Mouse (Mus musculus): ENCODE measurements around the gene Ap4b1. TPM values are rescaled to one million over a fixed set of nuclear protein-coding genes. Genes with fewer than 3 reads are reported as not detected.
"Not testable (repeated sequence)": the region's sequence is repeated elsewhere in the genome, so short reads cannot be mapped to it uniquely, and the experiment has no call there.

The Ap4b1 gene
- polyA plus RNA-seq, 1 experiment from 2014 or later, result 22.8 TPM

- Histone ChIP-seq H3K4me2 (peak overlapping the region; percentile 88; the same call in 1 of the 2 replicates), H3K4me3 (ENCODE audit: low read depth, low read length) (peak overlapping the region; percentile 91; the same call in 1 of the 2 replicates)
- not testable (repeated sequence) for ATAC-seq (ENCODE audit: low FRiP score); H3K36me3 ChIP-seq (ENCODE audit: control insufficient read depth, insufficient read depth, low read length); H3K9ac ChIP-seq (ENCODE audit: low read length); H3K4me1 ChIP-seq (ENCODE audit: control insufficient read depth, insufficient read depth, low read length); DNase-seq (ENCODE audit: low spot score, missing footprints); H3K27ac ChIP-seq (ENCODE audit: low read depth, low read length); H3K27me3 ChIP-seq (ENCODE audit: control insufficient read depth, insufficient read depth, low read length); H3K9me3 ChIP-seq (ENCODE audit: control insufficient read depth, low read length)
- 79% methylated on average over 5 of the region's 5 CpGs for WGBS
These were observed 17.3 kb upstream of the Ap4b1 start for GRCm38 (mm10) chr3:103792111-103792406.

GRCm38 (mm10) chr3:103792566-103792965 is 16.8 kb upstream of the Ap4b1 start:
- 74% methylated on average over 1 of the region's 1 CpGs for WGBS
- no peaks in the 10 kb centered on the region for H3K36me3 ChIP-seq (ENCODE audit: control insufficient read depth, insufficient read depth, low read length)
- ATAC-seq (ENCODE audit: low FRiP score) (no peak), DNase-seq (ENCODE audit: low spot score, missing footprints) (no peak)
- H3K9ac ChIP-seq (ENCODE audit: low read length), result no peak overlapping the region
- H3K27me3 ChIP-seq (ENCODE audit: control insufficient read depth, insufficient read depth, low read length), result no peaks in the 10 kb centered on the region
- H3K27ac ChIP-seq (ENCODE audit: low read depth, low read length), result no peak overlapping the region
- no peaks in the 10 kb centered on the region for H3K9me3 ChIP-seq (ENCODE audit: control insufficient read depth, low read length)
- no peak overlapping the region for H3K4me2 ChIP-seq
- H3K4me3 ChIP-seq (ENCODE audit: low read depth, low read length), result no peak overlapping the region
- H3K4me1 ChIP-seq (ENCODE audit: control insufficient read depth, insufficient read depth, low read length), result peaks cover 9% of the 10 kb centered on the region

- no peak for ATAC-seq (ENCODE audit: low FRiP score)
- Histone ChIP-seq H3K4me1 (ENCODE audit: control insufficient read depth, insufficient read depth, low read length) (0 out of 2 replicates have a peak, but pooled peaks cover 3% of the 10 kb centered on the region), H3K27me3 (ENCODE audit: control insufficient read depth, insufficient read depth, low read length) (no peaks in the 10 kb centered on the region), H3K27ac (ENCODE audit: low read depth, low read length) (no peak overlapping the region), H3K4me2 (no peak overlapping the region), H3K4me3 (ENCODE audit: low read depth, low read length) (no peak overlapping the region), H3K9me3 (ENCODE audit: control insufficient read depth, low read length) (no peaks in the 10 kb centered on the region), H3K36me3 (ENCODE audit: control insufficient read depth, insufficient read depth, low read length) (no peaks in the 10 kb centered on the region), H3K9ac (ENCODE audit: low read length) (no peak overlapping the region)
- DNase-seq (ENCODE audit: low spot score, missing footprints), result no peak
- 66% methylated on average over 2 of the region's 2 CpGs for WGBS
These were observed 12.9 kb upstream of the Ap4b1 start for GRCm38 (mm10) chr3:103796389-103796788.

- ATAC-seq (ENCODE audit: low FRiP score) (no peak), DNase-seq (ENCODE audit: low spot score, missing footprints) (no peak)
- no peak overlapping the region for H3K4me2 ChIP-seq
- H3K4me1 ChIP-seq (ENCODE audit: control insufficient read depth, insufficient read depth, low read length), result no peaks in the 10 kb centered on the region
- WGBS, result 82% methylated on average over 2 of the region's 2 CpGs
- H3K27me3 ChIP-seq (ENCODE audit: control insufficient read depth, insufficient read depth, low read length), result no peaks in the 10 kb centered on the region
- no peak overlapping the region for H3K9ac ChIP-seq (ENCODE audit: low read length)
- H3K9me3 ChIP-seq (ENCODE audit: control insufficient read depth, low read length), result no peaks in the 10 kb centered on the region
- no peak overlapping the region for H3K4me3 ChIP-seq (ENCODE audit: low read depth, low read length)
- H3K36me3 ChIP-seq (ENCODE audit: control insufficient read depth, insufficient read depth, low read length), result peaks cover 7% of the 10 kb centered on the region; the same call in 1 of the 2 replicates
- H3K27ac ChIP-seq (ENCODE audit: low read depth, low read length), result no peak overlapping the region
These were observed 9.8 kb upstream of the Ap4b1 start for GRCm38 (mm10) chr3:103799507-103799906.

- Histone ChIP-seq H3K36me3 (ENCODE audit: control insufficient read depth, insufficient read depth, low read length) (peaks cover 9% of the 10 kb centered on the region), H3K9me3 (ENCODE audit: control insufficient read depth, low read length) (no peaks in the 10 kb centered on the region), H3K27me3 (ENCODE audit: control insufficient read depth, insufficient read depth, low read length) (no peaks in the 10 kb centered on the region), H3K4me1 (ENCODE audit: control insufficient read depth, insufficient read depth, low read length) (no peaks in the 10 kb centered on the region), H3K9ac (ENCODE audit: low read length) (no peak overlapping the region), H3K4me3 (ENCODE audit: low read depth, low read length) (no peak overlapping the region), H3K27ac (ENCODE audit: low read depth, low read length) (no peak overlapping the region), H3K4me2 (no peak overlapping the region)
- WGBS, result 79% methylated on average over 10 of the region's 10 CpGs
- no peak for DNase-seq (ENCODE audit: low spot score, missing footprints)
- ATAC-seq (ENCODE audit: low FRiP score), result no peak
These were observed 7.4 kb upstream of the Ap4b1 start for GRCm38 (mm10) chr3:103801631-103802531.

- Histone ChIP-seq H3K36me3 (ENCODE audit: control insufficient read depth, insufficient read depth, low read length) (peaks cover 11% of the 10 kb centered on the region), H3K27me3 (ENCODE audit: control insufficient read depth, insufficient read depth, low read length) (no peaks in the 10 kb centered on the region), H3K27ac (ENCODE audit: low read depth, low read length) (no peak overlapping the region), H3K9ac (ENCODE audit: low read length) (no peak overlapping the region), H3K4me1 (ENCODE audit: control insufficient read depth, insufficient read depth, low read length) (no peaks in the 10 kb centered on the region), H3K4me3 (ENCODE audit: low read depth, low read length) (no peak overlapping the region), H3K9me3 (ENCODE audit: control insufficient read depth, low read length) (no peaks in the 10 kb centered on the region), H3K4me2 (no peak overlapping the region)
- ATAC-seq (ENCODE audit: low FRiP score) (no peak), DNase-seq (ENCODE audit: low spot score, missing footprints) (no peak)
- WGBS, result 87% methylated on average over 8 of the region's 8 CpGs
These were observed 6.5 kb upstream of the Ap4b1 start for GRCm38 (mm10) chr3:103802861-103803260.

GRCm38 (mm10) chr3:103805671-103806070 is 3.6 kb upstream of the Ap4b1 start:
- WGBS, result 88% methylated on average over 1 of the region's 1 CpGs
- peaks cover 11% of the 10 kb centered on the region for H3K36me3 ChIP-seq (ENCODE audit: control insufficient read depth, insufficient read depth, low read length)
- no peak for ATAC-seq (ENCODE audit: low FRiP score)

GRCm38 (mm10) chr3:103809799-103810150 is 455 bp downstream of the Ap4b1 start:
- no peak for DNase-seq (ENCODE audit: low spot score, missing footprints)
- Histone ChIP-seq H3K4me3 (ENCODE audit: low read depth, low read length) (peak overlapping the region; percentile 57), H3K9ac (ENCODE audit: low read length) (peak overlapping the region; percentile 94), H3K27ac (ENCODE audit: low read depth, low read length) (peak overlapping the region; percentile 83), H3K36me3 (ENCODE audit: control insufficient read depth, insufficient read depth, low read length) (peaks cover 4% of the 10 kb centered on the region; the same call in 1 of the 2 replicates), H3K4me2 (peak overlapping the region; percentile 65), H3K27me3 (ENCODE audit: control insufficient read depth, insufficient read depth, low read length) (no peaks in the 10 kb centered on the region), H3K4me1 (ENCODE audit: control insufficient read depth, insufficient read depth, low read length) (no peaks in the 10 kb centered on the region), H3K9me3 (ENCODE audit: control insufficient read depth, low read length) (no peaks in the 10 kb centered on the region)
- peak; percentile 54 for ATAC-seq (ENCODE audit: low FRiP score)
- WGBS, result 2% methylated on average over 14 of the region's 14 CpGs

More at GRCm38 (mm10) chr3:103805671-103806070, 3.6 kb upstream of the Ap4b1 start:
- DNase-seq (ENCODE audit: low spot score, missing footprints), result no peak
- no peak overlapping the region for H3K9ac ChIP-seq (ENCODE audit: low read length)
- H3K4me2 ChIP-seq, result no peak overlapping the region
- H3K4me3 ChIP-seq (ENCODE audit: low read depth, low read length), result no peak overlapping the region
- no peaks in the 10 kb centered on the region for H3K4me1 ChIP-seq (ENCODE audit: control insufficient read depth, insufficient read depth, low read length)
- H3K9me3 ChIP-seq (ENCODE audit: control insufficient read depth, low read length), result no peaks in the 10 kb centered on the region
- no peak overlapping the region for H3K27ac ChIP-seq (ENCODE audit: low read depth, low read length)
- H3K27me3 ChIP-seq (ENCODE audit: control insufficient read depth, insufficient read depth, low read length), result no peaks in the 10 kb centered on the region

GRCm38 (mm10) chr3:103810967-103811366 is 1.6 kb downstream of the Ap4b1 start:
- Histone ChIP-seq H3K4me3 (ENCODE audit: low read depth, low read length) (no peak overlapping the region), H3K9me3 (ENCODE audit: control insufficient read depth, low read length) (no peaks in the 10 kb centered on the region), H3K4me2 (no peak overlapping the region), H3K9ac (ENCODE audit: low read length) (no peak overlapping the region), H3K27ac (ENCODE audit: low read depth, low read length) (no peak overlapping the region), H3K4me1 (ENCODE audit: control insufficient read depth, insufficient read depth, low read length) (no peaks in the 10 kb centered on the region), H3K36me3 (ENCODE audit: control insufficient read depth, insufficient read depth, low read length) (0 out of 2 replicates have a peak, but pooled peaks cover 6% of the 10 kb centered on the region), H3K27me3 (ENCODE audit: control insufficient read depth, insufficient read depth, low read length) (no peaks in the 10 kb centered on the region)
- WGBS, result 92% methylated on average over 6 of the region's 6 CpGs
- DNase-seq (ENCODE audit: low spot score, missing footprints) (no peak), ATAC-seq (ENCODE audit: low FRiP score) (no peak)
